Mouse (Mus musculus): Measurements from ENCODE around the gene Ppp2r5e. TPM values are rescaled to one million over a fixed set of nuclear protein-coding genes. Genes with fewer than 3 reads are reported as not detected.

Ppp2r5e gene
- total RNA-seq, 2 experiments from 2014 or later, result 28.3 to 61.2 TPM

Other genes with a start within 250 kb of the Ppp2r5e start
- gene Gphb5, start 179.5 kb downstream of the Ppp2r5e start, total RNA-seq (2015; ENCODE audit: low replicate concordance), result not detected in 2 replicates
- gene Gphb5, start 179.5 kb downstream of the Ppp2r5e start, total RNA-seq (2017; ENCODE audit: low replicate concordance), result not detected in 2 replicates
- 4.7 and 5.9 TPM in 2 replicates for gene Wdr89, start 73.3 kb upstream of the Ppp2r5e start, total RNA-seq (2015; ENCODE audit: low replicate concordance)
- 6.7 and 11.8 TPM in 2 replicates for gene Wdr89, start 73.3 kb upstream of the Ppp2r5e start, total RNA-seq (2017; ENCODE audit: low replicate concordance)
- 39.3 and 53.2 TPM in 2 replicates for gene Sgpp1, start 139.5 kb upstream of the Ppp2r5e start, total RNA-seq (2015; ENCODE audit: low replicate concordance)
- gene Sgpp1, start 139.5 kb upstream of the Ppp2r5e start, total RNA-seq (2017; ENCODE audit: low replicate concordance), result 32.9 and 42.8 TPM in 2 replicates
- gene Syne2, start 221.9 kb upstream of the Ppp2r5e start, total RNA-seq (2015; ENCODE audit: low replicate concordance), result 2.5 and 5.0 TPM in 2 replicates
- gene Syne2, start 221.9 kb upstream of the Ppp2r5e start, total RNA-seq (2017; ENCODE audit: low replicate concordance), result 3.0 and 5.5 TPM in 2 replicates